Mouse (Mus musculus) urinary bladder, postnatal 36 days (tissue): Measurements from ENCODE around the gene Serpinb1b.

ENCODE experiments used
- DNase-seq, 2 experiments: peaks; one replicate each; pipeline ENCODE4 v3.0.0; 2022; ENCODE audit warnings: low spot score in 2 of 2, mixed read lengths in 1 of 2

Gene Serpinb1b

GRCm38 (mm10) chr13:33091306-33091705, 12.9 kb downstream of the Serpinb1b start:
- no peak for DNase-seq

GRCm38 (mm10) chr13:33095575-33095974, 17.2 kb downstream of the Serpinb1b start:
- no peak for DNase-seq

- DNase-seq, result no peak
Observed at GRCm38 (mm10) chr13:33105626-33106025, 27.3 kb downstream of the Serpinb1b start.

GRCm38 (mm10) chr13:33113054-33113453, 34.7 kb downstream of the Serpinb1b start:
- DNase-seq, result no peak

- no peak for DNase-seq
Observed at GRCm38 (mm10) chr13:33137717-33138116, 59.3 kb downstream of the Serpinb1b start.

GRCm38 (mm10) chr13:33141435-33141834, 63.1 kb downstream of the Serpinb1b start:
- no peak for DNase-seq
